ENCODE assay signal across 9 mouse cellular contexts in genomic region chr1:72103962-72104361, GRCm38 (mm10).
"Had no signal": no experiment of that assay in that cellular context is flagged by ENCODE, and none has a peak within 500 bp of the region (broad histone marks: within the 10 kb centered on the region; RNA-seq: fewer than 3 reads in every experiment).

No protein-coding gene starts in this region.

- H3K9ac ChIP-seq: limb, embryonic 15.5 days; liver, embryonic 12.5 days; midbrain, embryonic 12.5 days had no signal

- DNase-seq: kidney, adult 11 months; kidney, postnatal 14 days; layer of hippocampus, postnatal 36 days; thymus, postnatal 4 days had no signal

- H3K4me2 ChIP-seq: limb, embryonic 15.5 days; liver, embryonic 12.5 days; midbrain, embryonic 12.5 days had no signal

- H3K4me3 ChIP-seq: limb, embryonic 15.5 days; liver, embryonic 12.5 days; midbrain, embryonic 12.5 days had no signal

- H3K27me3 ChIP-seq: limb, embryonic 15.5 days; liver, embryonic 12.5 days; midbrain, embryonic 12.5 days had no signal

- H3K36me3 ChIP-seq: limb, embryonic 15.5 days; liver, embryonic 12.5 days; midbrain, embryonic 12.5 days had no signal

- ATAC-seq: hindbrain, postnatal 0 days; liver, embryonic 12.5 days had no signal

- H3K4me1 ChIP-seq: liver, embryonic 12.5 days; midbrain, embryonic 12.5 days had no signal

- H3K9me3 ChIP-seq: limb, embryonic 15.5 days; liver, embryonic 12.5 days; midbrain, embryonic 12.5 days had no signal

- H3K27ac ChIP-seq: hindbrain, postnatal 0 days; limb, embryonic 15.5 days; liver, embryonic 12.5 days; midbrain, embryonic 12.5 days; stomach, postnatal 0 days had no signal
